Mouse (Mus musculus): ENCODE data around the gene Phc3.
"Not testable (repeated sequence)": the region's sequence is repeated elsewhere in the genome, so short reads cannot be mapped to it uniquely, and the experiment has no call there.

Phc3 gene

GRCm38 (mm10) chr3:30868625-30869024 is 100.6 kb downstream of the Phc3 start:
- no peak for DNase-seq (ENCODE audit: low spot score in 2 of 2)

- no peak for DNase-seq (ENCODE audit: low spot score in 2 of 2)
These were observed 101.0 kb downstream of the Phc3 start for GRCm38 (mm10) chr3:30868176-30868575.

- no peak for DNase-seq (ENCODE audit: low spot score in 2 of 2)
These were observed 104.6 kb downstream of the Phc3 start for GRCm38 (mm10) chr3:30864640-30865039.

GRCm38 (mm10) chr3:30863712-30864435 is 105.3 kb downstream of the Phc3 start:
- DNase-seq (ENCODE audit: low spot score in 2 of 2), result peak; percentile 41 to 68

GRCm38 (mm10) chr3:30860705-30861104 is 108.5 kb downstream of the Phc3 start:
- no peak for DNase-seq (ENCODE audit: low spot score in 2 of 2)

- DNase-seq (ENCODE audit: low spot score in 2 of 2), result not testable (repeated sequence)
These were observed 109.6 kb downstream of the Phc3 start for GRCm38 (mm10) chr3:30859599-30859998.

- peak; percentile 82 to 83 for DNase-seq (ENCODE audit: low spot score in 2 of 2)
These were observed 113.4 kb downstream of the Phc3 start, which contains the start of gene Gpr160 for GRCm38 (mm10) chr3:30855604-30856458. Gene Gpr160, plus strand, starts transcription at chr3:30855950.

- DNase-seq (ENCODE audit: low spot score in 2 of 2), result no peak
These were observed 115.6 kb downstream of the Phc3 start for GRCm38 (mm10) chr3:30853596-30853995.

- no peak for DNase-seq (ENCODE audit: low spot score in 2 of 2)
These were observed 117.8 kb downstream of the Phc3 start for GRCm38 (mm10) chr3:30851422-30851821.
